Mouse (Mus musculus) embryonic facial prominence, embryonic 15.5 days (tissue): ENCODE results near the gene Ate1. TPM values are rescaled to one million over a fixed set of nuclear protein-coding genes. Genes with fewer than 3 reads are reported as not detected.
"Not testable (repeated sequence)": the region's sequence is repeated elsewhere in the genome, so short reads cannot be mapped to it uniquely, and the experiment has no call there.

Experiments used
- ATAC-seq: fragments of 200-750 bp; cut with Nextera tagmentation; 2 replicates; pipeline ENCODE4 v1.8.0; 2017; ENCODE audit warnings: low read depth, moderate TSS enrichment; ENCODE audit not compliant: insufficient number of reproducible peaks, low FRiP score, low TSS enrichment
- H3K27ac ChIP-seq: fragments of 300-500 bp; sonication (generic); replicated peaks from 2 replicates; pipeline ENCODE4 v1.5.1; 2015; ENCODE audit warnings: mild to moderate bottlenecking, inconsistent platforms
- H3K27me3 ChIP-seq: fragments of 300-500 bp; sonication (generic); 2 replicates; pipeline ENCODE4 v1.6.1; 2015; ENCODE audit warnings: inconsistent platforms
- H3K36me3 ChIP-seq: fragments of 300-500 bp; sonication (generic); 2 replicates; pipeline ENCODE4 v1.6.1; 2015; ENCODE audit warnings: mild to moderate bottlenecking, inconsistent platforms
- H3K4me1 ChIP-seq: fragments of 300-500 bp; sonication (generic); 2 replicates; pipeline ENCODE4 v1.6.1; 2015; ENCODE audit warnings: inconsistent platforms
- H3K4me2 ChIP-seq: fragments of 300-500 bp; sonication (generic); replicated peaks from 2 replicates; pipeline ENCODE4 v1.6.1; 2015; ENCODE audit warnings: mild to moderate bottlenecking, inconsistent platforms
- H3K4me3 ChIP-seq: fragments of 300-500 bp; sonication (generic); replicated peaks from 2 replicates; pipeline ENCODE4 v1.5.1; 2015; ENCODE audit warnings: mild to moderate bottlenecking, inconsistent platforms
- H3K9ac ChIP-seq: fragments of 300-500 bp; sonication (generic); 2 replicates; pipeline ENCODE4 v1.6.1; 2015; ENCODE audit warnings: inconsistent platforms
- H3K9me3 ChIP-seq: fragments of 300-500 bp; sonication (generic); replicated peaks from 2 replicates; pipeline ENCODE4 v1.6.1; 2016; ENCODE audit warnings: inconsistent platforms
- WGBS: fragments of 180-500 bp; shearing (Covaris S2); methylation state at CpG from one replicate; pipeline ENCODE4 v1.1.7; 2015; 5-methylcytosine and 5-hydroxymethylcytosine counted together
- polyA plus RNA-seq: library from polyadenylated mRNA; unstranded; fragments of >200 nt; fragmentation: Nextera tagmentation; extraction: Ambion mirVana; gene quantifications from 2 replicates; pipeline ENCODE4 v1.2.1, GENCODE M21; 2015

The Ate1 gene
- polyA plus RNA-seq, 1 experiment from 2014 or later, result 59.7 TPM

DNA sequence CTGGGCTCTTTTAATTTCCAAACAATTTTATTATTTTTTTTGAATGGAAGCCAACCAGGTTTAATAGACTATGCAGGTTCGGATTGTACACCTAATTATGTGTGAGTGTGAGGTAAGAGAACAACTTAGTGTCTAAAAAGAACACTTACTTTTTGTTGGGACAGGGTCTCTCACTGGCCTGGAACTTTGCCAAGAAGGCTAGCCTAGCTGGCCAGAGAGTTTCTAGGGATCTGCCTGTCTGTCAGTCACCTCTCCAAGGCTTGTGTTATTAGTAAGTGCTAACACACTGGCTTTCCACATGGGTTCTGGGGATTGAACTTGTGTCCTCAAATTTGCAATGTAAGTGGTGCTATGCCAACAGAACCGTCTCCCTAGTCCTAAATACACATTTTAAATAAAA lies 116.8 kb downstream of the Ate1 start:
- no peak overlapping the region for H3K4me3 ChIP-seq
- WGBS, result 60% methylated on average over 2 of the region's 2 CpGs

DNA sequence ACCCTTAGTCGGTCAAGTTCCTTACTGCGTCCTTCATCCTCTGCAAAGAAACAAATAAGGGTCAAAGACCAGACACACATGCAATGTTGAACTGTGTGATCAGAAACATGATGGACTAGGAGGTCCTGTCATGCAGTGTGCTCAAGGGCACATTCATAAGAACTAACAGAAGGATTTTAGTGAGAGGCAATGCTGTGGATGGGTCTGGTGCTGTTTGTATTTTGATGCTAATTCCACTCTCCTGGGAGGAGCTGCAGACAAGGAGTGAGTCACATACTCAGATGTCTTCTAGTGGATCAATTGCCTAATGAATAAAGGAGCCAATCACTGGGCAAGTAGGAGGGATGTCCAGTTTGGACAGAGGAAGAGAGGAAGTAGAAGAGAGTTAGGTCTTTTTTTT lies 125.5 kb downstream of the Ate1 start:
- H3K9me3 ChIP-seq, result no peaks in the 10 kb centered on the region
- ATAC-seq, result no peak
- no peaks in the 10 kb centered on the region for H3K27me3 ChIP-seq
- H3K36me3 ChIP-seq, result peaks cover 6% of the 10 kb centered on the region; the same call in 1 of the 2 replicates
- no peak overlapping the region for H3K4me2 ChIP-seq
- H3K4me1 ChIP-seq, result no peaks in the 10 kb centered on the region
- no peak overlapping the region for H3K9ac ChIP-seq
- WGBS, result 87% methylated on average over 2 of the region's 2 CpGs
- H3K4me3 ChIP-seq, result no peak overlapping the region
- H3K27ac ChIP-seq, result no peak overlapping the region

More for the DNA sequence above, 116.8 kb downstream of the Ate1 start:
- no peak overlapping the region for H3K9ac ChIP-seq
- H3K27me3 ChIP-seq, result no peaks in the 10 kb centered on the region
- H3K36me3 ChIP-seq, result 0 out of 2 replicates have a peak, but pooled peaks cover 7% of the 10 kb centered on the region
- no peak for ATAC-seq
- H3K4me1 ChIP-seq, result peaks cover 6% of the 10 kb centered on the region; the same call in 1 of the 2 replicates
- H3K4me2 ChIP-seq, result no peak overlapping the region
- H3K9me3 ChIP-seq, result no peaks in the 10 kb centered on the region
- H3K27ac ChIP-seq, result no peak overlapping the region

DNA sequence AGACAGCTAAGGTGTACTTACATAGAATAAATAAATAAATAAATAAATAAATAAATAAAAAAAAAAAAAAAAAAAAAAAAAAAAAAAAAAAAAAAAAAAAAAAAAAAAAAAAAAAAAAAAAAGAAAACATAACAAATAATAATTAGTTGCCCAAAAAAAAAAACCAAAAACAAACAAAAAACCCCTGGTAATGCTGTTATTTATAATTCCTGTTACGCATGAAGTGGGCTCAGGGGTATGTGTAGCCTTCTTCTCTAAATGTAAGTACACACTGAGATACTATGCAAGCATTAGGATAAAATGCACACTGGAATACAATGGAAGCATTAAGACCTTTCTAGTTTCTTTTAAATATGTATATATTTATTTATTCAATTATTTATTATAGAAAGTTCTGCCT lies 130.1 kb downstream of the Ate1 start:
- not testable (repeated sequence) for ATAC-seq

DNA sequence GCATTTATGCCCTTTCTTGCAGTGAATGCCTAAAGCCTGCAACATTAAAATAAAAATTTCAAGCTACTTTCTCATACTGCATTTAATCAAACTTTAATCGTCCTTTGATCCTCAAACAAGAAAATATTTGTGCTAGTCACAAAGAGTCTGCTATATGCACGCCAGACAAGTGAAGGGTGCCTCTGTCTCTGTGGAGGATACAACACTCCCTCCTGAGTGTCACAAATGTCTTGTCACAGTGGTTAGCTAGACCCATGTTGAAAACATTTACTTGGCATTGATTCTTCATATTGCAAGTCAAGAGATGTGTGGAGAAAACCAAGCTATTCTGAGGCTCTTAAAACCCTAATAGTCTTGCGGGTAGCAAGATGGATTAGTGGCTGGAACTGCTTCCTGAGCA lies 133.9 kb downstream of the Ate1 start:
- H3K36me3 ChIP-seq, result 0 out of 2 replicates have a peak, but pooled peaks cover 5% of the 10 kb centered on the region
- H3K4me2 ChIP-seq, result no peak overlapping the region
- H3K9ac ChIP-seq, result no peak overlapping the region
- H3K27me3 ChIP-seq, result no peaks in the 10 kb centered on the region
- peaks cover 4% of the 10 kb centered on the region for H3K4me1 ChIP-seq
- 0 out of 2 replicates have a peak overlapping the region, but pooled peaks have one; percentile 39 for H3K27ac ChIP-seq
- H3K9me3 ChIP-seq, result no peaks in the 10 kb centered on the region
- WGBS, result 58% methylated on average over 3 of the region's 3 CpGs
- ATAC-seq, result no peak
- no peak overlapping the region for H3K4me3 ChIP-seq

More for the DNA sequence above, 130.1 kb downstream of the Ate1 start:
- not testable (repeated sequence) for H3K27ac ChIP-seq, H3K9ac ChIP-seq, H3K4me2 ChIP-seq, H3K4me1 ChIP-seq, H3K4me3 ChIP-seq, H3K9me3 ChIP-seq, H3K27me3 ChIP-seq
- peaks cover 11% of the 10 kb centered on the region; the same call in 1 of the 2 replicates for H3K36me3 ChIP-seq
- WGBS, result 93% methylated on average over 1 of the region's 1 CpGs

DNA sequence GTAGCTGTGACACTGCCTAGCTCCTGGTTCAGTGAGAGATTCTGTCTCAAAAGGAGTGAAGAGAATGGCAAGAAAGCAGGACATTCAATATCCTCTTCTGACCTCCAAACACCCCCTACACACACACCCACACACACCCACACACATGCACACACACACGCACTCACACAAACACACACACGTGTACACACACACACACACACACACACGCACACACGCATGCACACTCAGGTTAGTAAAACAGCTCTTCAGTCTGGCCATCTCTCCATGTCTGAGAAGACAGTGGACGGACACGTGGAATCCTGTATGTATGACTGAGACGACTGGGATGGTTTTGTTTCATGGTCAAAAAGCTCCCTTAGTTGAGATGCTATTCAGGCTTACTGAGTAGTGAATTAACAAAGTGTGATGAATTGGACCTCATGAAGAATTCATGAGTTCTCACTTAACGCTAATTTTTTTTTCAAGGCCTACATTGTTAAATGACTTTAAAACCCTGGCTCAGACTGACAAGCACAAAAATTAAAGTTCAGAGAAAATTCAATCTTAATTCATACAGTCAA lies 134.4 kb downstream of the Ate1 start:
- H3K9ac ChIP-seq, result no peak overlapping the region
- no peak overlapping the region for H3K4me3 ChIP-seq
- H3K9me3 ChIP-seq, result no peaks in the 10 kb centered on the region
- no peak overlapping the region for H3K27ac ChIP-seq
- no peak overlapping the region for H3K4me2 ChIP-seq
- ATAC-seq, result no peak
- peaks cover 8% of the 10 kb centered on the region for H3K4me1 ChIP-seq
- WGBS, result 86% methylated on average over 8 of the region's 8 CpGs
- 0 out of 2 replicates have a peak, but pooled peaks cover 5% of the 10 kb centered on the region for H3K36me3 ChIP-seq
- no peaks in the 10 kb centered on the region for H3K27me3 ChIP-seq

DNA sequence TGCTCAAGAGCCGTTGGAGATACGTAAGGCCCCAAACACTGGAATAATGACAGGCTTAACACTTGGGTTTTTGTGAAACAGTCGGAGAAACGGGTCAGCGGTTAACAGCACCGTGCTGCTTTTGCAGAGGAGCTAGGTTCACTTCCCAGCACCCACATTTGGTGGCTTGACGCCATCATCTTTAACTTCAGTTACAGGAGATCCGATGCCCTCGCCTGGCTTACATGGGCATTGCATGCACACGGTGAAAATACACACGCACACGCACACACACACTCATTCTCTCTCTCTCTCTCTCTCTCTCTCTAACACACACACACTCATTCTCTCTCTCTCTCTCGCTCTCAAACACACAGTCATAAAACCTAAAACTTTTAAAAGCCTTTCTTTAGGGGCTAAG lies 138.0 kb downstream of the Ate1 start:
- no peak overlapping the region for H3K9ac ChIP-seq
- ATAC-seq, result no peak
- 92% methylated on average over 13 of the region's 13 CpGs for WGBS

DNA sequence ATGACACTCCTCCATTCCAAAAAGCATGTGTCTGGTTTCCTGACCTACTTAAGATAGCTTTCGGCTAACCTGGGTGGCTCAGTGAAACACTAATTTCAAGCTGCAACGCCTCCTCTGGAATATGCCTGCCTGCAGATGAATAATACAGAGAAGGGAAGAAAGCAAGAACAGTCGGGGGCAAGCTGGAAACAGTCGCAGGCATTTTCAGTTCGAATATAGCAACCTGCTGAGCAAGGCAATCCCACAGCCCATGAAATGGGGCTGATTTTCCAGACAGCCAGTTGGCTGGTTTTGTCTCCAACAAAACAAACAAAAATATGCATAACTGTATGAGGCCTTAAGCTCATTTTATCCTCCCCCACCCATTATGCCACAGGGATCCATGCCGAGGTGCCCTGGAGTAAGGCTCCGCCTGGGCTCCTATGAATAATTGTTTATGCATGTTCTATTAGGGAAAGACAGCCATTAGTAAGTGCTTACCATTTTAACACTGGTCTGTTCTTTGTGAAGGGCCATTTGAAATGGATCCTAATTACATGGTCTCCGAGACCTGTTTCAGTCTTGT lies 138.7 kb downstream of the Ate1 start:
- peaks cover 15% of the 10 kb centered on the region for H3K4me1 ChIP-seq
- H3K27ac ChIP-seq, result peak overlapping the region; percentile 18; the same call in 1 of the 2 replicates
- ATAC-seq, result no peak

More for the DNA sequence above, 138.0 kb downstream of the Ate1 start:
- Histone ChIP-seq H3K27ac (0 out of 2 replicates have a peak overlapping the region, but pooled peaks have one; percentile 17), H3K4me3 (no peak overlapping the region), H3K4me1 (peaks cover 15% of the 10 kb centered on the region), H3K9me3 (no peaks in the 10 kb centered on the region), H3K27me3 (no peaks in the 10 kb centered on the region), H3K4me2 (no peak overlapping the region), H3K36me3 (0 out of 2 replicates have a peak, but pooled peaks cover 2% of the 10 kb centered on the region)

DNA sequence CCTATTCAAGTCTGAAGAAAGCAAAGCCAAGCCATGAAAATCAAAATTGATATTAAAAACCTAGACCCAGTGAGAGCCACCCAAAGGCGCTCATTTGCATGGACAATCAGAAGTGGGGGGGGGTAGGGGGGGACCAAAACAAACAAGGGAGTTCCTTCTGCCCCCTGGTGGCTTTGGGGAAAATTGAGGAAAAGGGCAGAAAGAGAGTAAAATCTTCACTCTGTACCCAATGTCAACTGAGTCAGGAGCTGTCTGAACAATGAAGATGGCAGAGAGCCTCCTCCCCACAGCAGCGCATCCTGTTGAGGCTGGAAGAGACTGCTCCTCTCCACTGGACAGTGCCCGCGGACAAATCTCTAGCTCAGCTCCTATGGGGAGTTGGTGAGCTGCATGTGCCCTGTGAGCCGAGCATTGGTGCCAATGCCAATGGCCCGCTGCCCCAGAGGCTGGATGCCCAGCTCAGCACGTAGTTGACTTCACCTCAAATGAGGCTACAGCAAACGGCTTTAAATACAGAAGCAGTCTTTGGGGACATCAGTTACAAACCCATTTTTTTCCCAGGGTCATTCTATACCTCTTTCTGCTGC lies 139.3 kb downstream of the Ate1 start:
- WGBS, result 79% methylated on average over 8 of the region's 8 CpGs
- H3K4me1 ChIP-seq, result peaks cover 15% of the 10 kb centered on the region
- H3K27me3 ChIP-seq, result no peaks in the 10 kb centered on the region
- H3K4me3 ChIP-seq, result no peak overlapping the region
- ATAC-seq, result no peak
- H3K9ac ChIP-seq, result no peak overlapping the region
- H3K27ac ChIP-seq, result peak overlapping the region; percentile 40; the same call in 1 of the 2 replicates
- no peaks in the 10 kb centered on the region for H3K9me3 ChIP-seq
- H3K4me2 ChIP-seq, result no peak overlapping the region
- H3K36me3 ChIP-seq, result no peaks in the 10 kb centered on the region

More for the DNA sequence above, 138.7 kb downstream of the Ate1 start:
- H3K36me3 ChIP-seq, result no peaks in the 10 kb centered on the region
- H3K4me2 ChIP-seq, result no peak overlapping the region
- H3K27me3 ChIP-seq, result no peaks in the 10 kb centered on the region
- H3K9ac ChIP-seq, result no peak overlapping the region
- H3K9me3 ChIP-seq, result no peaks in the 10 kb centered on the region
- 48% methylated on average over 8 of the region's 8 CpGs for WGBS
- no peak overlapping the region for H3K4me3 ChIP-seq

DNA sequence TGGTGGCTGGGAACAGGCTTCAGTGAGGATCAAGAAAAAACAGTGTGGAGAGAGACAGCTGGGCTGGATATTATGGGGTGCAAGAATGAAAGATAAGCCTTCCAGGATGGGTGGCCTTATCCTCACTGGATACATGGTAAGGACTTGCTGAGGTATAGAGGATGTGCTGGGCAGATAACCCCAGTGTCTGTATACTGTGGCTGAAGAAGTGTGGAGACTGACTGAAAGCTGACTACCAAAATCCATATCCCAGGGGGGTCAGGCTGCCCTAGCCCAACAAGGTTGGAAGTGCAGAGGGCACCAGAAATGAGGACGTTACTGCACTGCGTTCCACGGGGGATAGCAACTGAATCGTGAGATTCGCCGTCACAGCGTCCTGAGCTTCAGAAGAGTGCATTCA lies 139.8 kb downstream of the Ate1 start:
- 91% methylated on average over 7 of the region's 7 CpGs for WGBS
- H3K9me3 ChIP-seq, result no peaks in the 10 kb centered on the region
- peaks cover 15% of the 10 kb centered on the region for H3K4me1 ChIP-seq
- no peak overlapping the region for H3K9ac ChIP-seq
- no peaks in the 10 kb centered on the region for H3K27me3 ChIP-seq
- H3K4me3 ChIP-seq, result no peak overlapping the region
- H3K4me2 ChIP-seq, result no peak overlapping the region
- no peaks in the 10 kb centered on the region for H3K36me3 ChIP-seq
- no peak; the same call in 1 of the 2 replicates for ATAC-seq
- 0 out of 2 replicates have a peak overlapping the region, but pooled peaks have one; percentile 40 for H3K27ac ChIP-seq

DNA sequence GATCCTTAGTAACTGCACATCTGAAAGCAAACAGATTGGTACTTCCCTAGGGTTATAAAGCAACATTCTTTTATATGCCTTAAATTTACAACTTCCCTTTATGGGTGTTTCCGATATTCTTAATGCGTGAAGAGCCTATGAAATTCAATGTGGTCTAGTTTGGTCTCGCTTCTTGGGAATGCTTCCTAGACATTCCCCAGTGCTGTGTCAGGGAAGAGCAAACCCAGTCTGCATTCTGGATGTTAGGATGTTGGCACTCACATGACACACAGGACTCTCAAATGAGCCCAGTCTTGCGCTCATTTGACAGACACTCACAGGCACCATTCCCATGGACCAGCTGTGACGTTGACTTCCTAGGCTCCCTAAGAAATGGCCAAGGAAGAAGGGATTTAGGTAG lies 140.3 kb downstream of the Ate1 start:
- Histone ChIP-seq H3K4me1 (peaks cover 15% of the 10 kb centered on the region), H3K27ac (0 out of 2 replicates have a peak overlapping the region, but pooled peaks have one; percentile 40), H3K4me2 (no peak overlapping the region), H3K9ac (no peak overlapping the region), H3K36me3 (no peaks in the 10 kb centered on the region), H3K27me3 (no peaks in the 10 kb centered on the region), H3K9me3 (no peaks in the 10 kb centered on the region), H3K4me3 (no peak overlapping the region)
- 54% methylated on average over 5 of the region's 5 CpGs for WGBS
- ATAC-seq, result no peak; the same call in 1 of the 2 replicates

DNA sequence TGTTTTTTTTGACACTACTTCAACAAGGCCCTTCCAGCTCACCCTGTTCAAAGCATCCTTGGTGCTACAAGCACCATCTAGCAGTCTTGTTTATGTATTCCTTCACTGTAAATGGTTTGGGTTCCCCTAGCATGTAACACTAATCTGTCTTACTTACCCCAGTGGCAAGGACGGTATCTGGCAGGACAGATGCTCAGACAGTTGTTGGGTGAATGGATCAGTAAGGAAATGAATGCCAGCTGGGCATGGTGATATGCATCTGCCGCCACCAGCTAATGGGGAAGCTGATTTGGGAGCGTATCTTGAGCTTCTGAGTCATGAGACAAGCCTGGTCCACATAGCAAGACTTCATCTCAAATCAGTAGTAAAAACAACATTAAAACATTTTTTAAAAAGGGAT lies 141.9 kb downstream of the Ate1 start:
- no peaks in the 10 kb centered on the region for H3K27me3 ChIP-seq
- no peaks in the 10 kb centered on the region for H3K9me3 ChIP-seq
- WGBS, result 62% methylated on average over 3 of the region's 3 CpGs
- H3K4me1 ChIP-seq, result peaks cover 15% of the 10 kb centered on the region
- no peak overlapping the region for H3K4me3 ChIP-seq
- no peak overlapping the region for H3K27ac ChIP-seq
- H3K4me2 ChIP-seq, result no peak overlapping the region
- H3K36me3 ChIP-seq, result no peaks in the 10 kb centered on the region
- ATAC-seq, result no peak
- H3K9ac ChIP-seq, result no peak overlapping the region
